Mouse (Mus musculus): ENCODE results near the gene Ier3. TPM values are rescaled to one million over a fixed set of nuclear protein-coding genes. Genes with fewer than 3 reads are reported as not detected.

Ier3 gene
- polyA plus RNA-seq (2015; fragmentation: Illumina TruSeq; extraction: RNeasy Lipid Tissue Mini Kit (QIAGEN cat#74804); ENCODE audit: insufficient read depth, low replicate concordance), result 3.4 TPM

DNA sequence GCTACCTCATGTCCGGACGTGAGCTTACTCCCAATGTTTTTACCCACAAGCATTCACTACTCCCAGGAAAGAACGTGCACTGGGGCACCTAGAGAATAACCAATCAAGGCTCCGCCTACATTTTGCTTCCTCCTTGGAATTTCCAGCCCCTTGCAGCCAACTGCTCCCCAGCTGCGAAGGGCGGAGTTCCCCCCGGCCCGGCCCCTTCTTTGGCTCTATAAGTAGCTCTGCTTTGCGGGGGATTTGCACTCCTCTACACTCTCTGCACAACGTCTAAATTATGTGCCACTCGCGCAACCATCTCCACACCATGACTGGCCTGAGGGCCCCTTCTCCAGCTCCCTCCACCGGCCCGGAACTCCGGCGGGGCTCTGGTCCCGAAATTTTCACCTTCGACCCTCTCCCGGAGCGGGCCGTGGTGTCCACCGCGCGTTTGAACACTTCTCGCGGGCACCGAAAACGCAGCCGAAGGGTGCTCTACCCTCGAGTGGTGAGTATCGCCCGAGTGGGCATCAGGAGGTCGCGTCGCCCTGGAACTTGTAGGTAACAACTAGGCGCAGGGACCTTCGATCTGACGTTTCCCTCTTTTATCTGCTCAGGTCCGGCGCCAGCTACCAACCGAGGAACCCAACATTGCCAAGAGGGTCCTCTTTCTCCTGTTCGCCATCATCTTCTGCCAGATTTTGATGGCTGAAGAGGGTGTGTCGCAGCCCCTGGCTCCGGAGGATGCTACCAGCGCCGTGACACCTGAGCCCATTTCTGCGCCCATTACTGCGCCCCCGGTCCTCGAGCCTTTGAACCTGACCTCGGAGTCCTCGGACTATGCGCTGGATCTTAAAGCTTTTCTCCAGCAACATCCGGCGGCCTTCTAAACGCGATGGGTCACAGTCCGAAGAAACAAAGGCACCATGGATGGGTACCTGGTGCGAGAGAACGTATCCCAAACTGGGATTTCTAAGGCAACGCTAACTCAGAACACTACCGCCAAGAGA lies at the start of gene Ier3:
TSS of gene Ier3 (plus strand) at position 246 of the 992 bp plus-strand sequence.

DNA sequence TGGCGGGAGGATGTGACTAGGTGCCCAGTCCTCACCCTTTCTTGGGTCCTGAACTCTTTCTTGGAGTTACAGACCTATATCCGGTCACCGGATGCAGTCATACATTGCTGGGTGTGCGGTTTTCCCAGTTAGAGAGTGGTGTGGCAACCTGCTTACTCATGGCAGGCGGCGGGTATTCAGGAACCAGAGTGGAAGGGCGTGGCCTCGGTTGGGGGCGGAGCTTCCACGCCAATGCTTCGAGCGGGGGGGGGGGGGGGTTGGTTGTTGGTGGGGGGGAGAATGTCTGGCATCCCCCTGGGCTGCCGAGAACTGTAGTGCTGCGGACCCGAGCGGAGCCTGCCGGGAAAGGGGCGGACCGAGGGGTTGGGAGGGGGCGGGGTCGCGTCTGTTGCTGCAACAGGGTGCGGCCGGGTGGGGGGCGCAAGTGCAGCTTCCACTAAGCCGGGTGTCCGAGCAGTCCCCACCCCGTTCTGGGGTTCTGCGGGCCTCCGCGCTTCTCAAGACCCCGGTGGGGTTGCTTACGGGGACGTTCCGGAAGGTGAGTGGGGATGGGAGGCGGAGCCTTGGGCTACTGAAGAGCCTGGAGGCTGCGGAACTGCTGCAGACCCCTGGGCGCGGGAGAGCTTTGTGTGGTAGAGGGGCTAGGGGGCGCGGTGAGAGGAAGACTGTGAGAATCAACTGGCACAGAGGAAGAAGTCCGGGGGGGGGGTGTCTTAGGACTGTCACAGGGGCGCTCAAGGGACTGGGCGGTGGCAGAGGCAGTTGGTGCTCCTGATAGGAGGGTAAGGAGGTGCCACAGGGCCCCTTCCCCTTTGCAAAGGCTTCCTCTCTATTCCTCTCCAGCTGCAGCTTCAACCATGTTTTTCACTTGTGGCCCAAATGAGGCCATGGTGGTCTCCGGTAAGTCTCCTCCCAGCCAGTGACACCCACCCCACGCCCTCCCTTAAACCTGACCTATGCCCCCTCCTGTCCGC lies 1.8 kb downstream of the Ier3 start, which contains the start of gene Flot1:
TSS of gene Flot1 (plus strand) at position 267 of the 974 bp plus-strand sequence.

DNA sequence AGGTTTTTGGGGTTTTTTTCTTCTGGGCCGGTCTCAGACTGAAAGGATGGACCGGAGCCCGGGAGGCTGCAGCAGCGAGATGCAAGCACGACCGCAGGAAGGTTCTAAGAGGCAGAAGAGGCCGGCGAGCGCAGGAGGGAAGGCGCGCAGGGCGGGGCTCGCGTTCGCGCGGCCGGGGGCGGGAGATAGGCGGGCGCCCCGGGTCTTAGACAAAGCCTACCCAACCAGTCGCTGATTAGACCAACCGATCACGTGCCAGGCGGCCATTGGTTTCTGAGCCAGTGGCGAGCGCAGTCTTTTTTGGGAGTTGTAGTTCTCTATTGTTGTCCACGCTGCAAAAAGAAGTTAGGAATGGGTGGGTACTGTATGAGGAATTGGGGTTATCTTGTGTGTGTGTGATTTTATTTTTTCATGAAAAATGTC lies 16.6 kb downstream of the Ier3 start, which contains the start of gene Tubb5:
TSS of gene Tubb5 (minus strand) at position 185 of the 423 bp plus-strand sequence.

GRCm38 (mm10) chr17:35841076-35841950 lies 19.8 kb downstream of the Ier3 start, which contains the start of gene Mdc1:
TSS of gene Mdc1 (plus strand) at chr17:35841515.

DNA sequence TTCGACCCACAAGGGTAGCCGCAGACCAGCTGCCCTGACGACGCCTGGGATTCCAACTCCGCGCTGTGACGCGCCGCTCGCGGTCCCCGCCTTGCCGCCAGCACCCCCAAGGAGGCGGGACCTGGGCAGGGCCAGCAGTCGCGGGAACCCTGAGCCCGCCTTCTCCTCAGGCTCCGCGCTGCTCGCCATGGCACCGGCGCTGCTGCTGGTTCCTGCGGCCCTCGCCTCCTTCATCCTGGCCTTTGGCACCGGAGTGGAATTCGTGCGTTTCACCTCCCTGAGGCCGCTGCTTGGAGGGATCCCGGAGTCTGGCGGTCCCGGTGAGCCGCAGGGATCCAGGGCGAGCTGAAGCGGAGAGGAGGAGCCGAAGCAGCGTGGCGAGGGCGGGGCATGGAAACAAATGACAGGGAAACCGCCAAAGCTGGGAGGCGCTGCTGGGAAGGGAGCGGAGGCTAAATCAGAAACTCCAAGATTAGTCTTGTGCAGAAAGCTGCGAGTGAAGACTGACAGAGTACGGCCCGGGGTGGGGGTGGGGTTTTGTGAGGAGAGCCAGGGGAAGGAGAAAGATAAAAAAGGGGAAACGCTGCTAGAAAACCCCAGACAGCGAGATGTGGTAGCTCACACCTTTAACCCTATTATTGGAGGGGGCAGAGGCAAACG lies 39.8 kb downstream of the Ier3 start, which contains the start of gene Nrm:
TSS of gene Nrm (plus strand) at position 121 of the 660 bp plus-strand sequence.

DNA sequence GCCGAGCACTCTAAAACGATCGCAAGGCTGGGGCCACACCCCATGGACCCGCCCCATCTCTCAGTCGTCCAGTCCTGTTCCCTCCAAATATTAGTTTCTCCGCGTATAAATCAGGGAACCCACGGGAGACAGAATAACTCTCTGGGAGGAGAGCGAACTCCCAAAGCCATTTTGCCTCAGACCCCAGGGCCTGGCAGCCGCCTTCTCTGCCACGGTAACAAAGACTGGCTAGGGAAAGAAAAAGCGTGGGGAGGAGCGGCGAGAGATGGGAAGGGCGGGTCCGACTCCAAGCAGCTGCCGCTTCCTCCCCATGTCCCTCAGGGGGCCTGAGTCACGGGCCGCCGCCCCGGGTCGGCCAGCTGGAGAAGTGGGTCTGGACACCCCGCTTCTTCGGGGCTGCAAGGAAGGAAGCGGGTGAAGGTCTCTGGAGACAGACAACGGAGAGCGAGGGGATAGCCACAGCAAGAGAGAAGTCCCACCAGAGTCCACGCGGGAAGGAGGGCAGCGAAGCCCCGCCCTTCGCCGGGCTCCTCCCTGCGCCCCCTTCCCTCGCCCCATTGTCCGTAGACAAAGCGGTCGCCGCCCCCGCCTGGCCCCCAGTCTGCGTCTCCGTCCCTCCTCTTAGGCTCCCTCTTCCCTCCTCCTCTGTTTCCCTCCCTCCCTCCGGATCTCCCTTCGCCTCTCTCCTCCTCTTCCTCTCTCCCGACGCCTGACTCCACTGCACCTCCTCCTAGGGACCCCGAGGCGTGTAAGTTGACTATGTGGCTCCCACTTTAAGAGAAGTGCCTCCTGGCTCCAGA lies 44.2 kb downstream of the Ier3 start, which contains the start of gene Ppp1r18:
TSS of gene Ppp1r18 (plus strand) at position 113 of the 800 bp plus-strand sequence.

Other genes starting within 250 kb of the Ier3 start
- not detected for gene Sfta2, start 220.1 kb upstream of the Ier3 start, polyA plus RNA-seq (2015; fragmentation: Illumina TruSeq; extraction: RNeasy Lipid Tissue Mini Kit (QIAGEN cat#74804); ENCODE audit: insufficient read depth, low replicate concordance)
- not detected for gene Gm9573, start 195.0 kb upstream of the Ier3 start, polyA plus RNA-seq (2015; fragmentation: Illumina TruSeq; extraction: RNeasy Lipid Tissue Mini Kit (QIAGEN cat#74804); ENCODE audit: insufficient read depth, low replicate concordance)
- not detected for gene Mucl3, start 178.0 kb upstream of the Ier3 start, polyA plus RNA-seq (2015; fragmentation: Illumina TruSeq; extraction: RNeasy Lipid Tissue Mini Kit (QIAGEN cat#74804); ENCODE audit: insufficient read depth, low replicate concordance)
- gene Vars2, start 154.1 kb upstream of the Ier3 start, polyA plus RNA-seq (2015; fragmentation: Illumina TruSeq; extraction: RNeasy Lipid Tissue Mini Kit (QIAGEN cat#74804); ENCODE audit: insufficient read depth, low replicate concordance), result 10.5 TPM
- 8.0 TPM for gene Gtf2h4, start 147.9 kb upstream of the Ier3 start, polyA plus RNA-seq (2015; fragmentation: Illumina TruSeq; extraction: RNeasy Lipid Tissue Mini Kit (QIAGEN cat#74804); ENCODE audit: insufficient read depth, low replicate concordance)
- 5.6 TPM for gene Ddr1, start 117.1 kb upstream of the Ier3 start, polyA plus RNA-seq (2015; fragmentation: Illumina TruSeq; extraction: RNeasy Lipid Tissue Mini Kit (QIAGEN cat#74804); ENCODE audit: insufficient read depth, low replicate concordance)
- 27.5 TPM for gene Flot1, start 1.5 kb downstream of the Ier3 start, polyA plus RNA-seq (2015; fragmentation: Illumina TruSeq; extraction: RNeasy Lipid Tissue Mini Kit (QIAGEN cat#74804); ENCODE audit: insufficient read depth, low replicate concordance)
- 222 TPM for gene Tubb5, start 16.6 kb downstream of the Ier3 start, polyA plus RNA-seq (2015; fragmentation: Illumina TruSeq; extraction: RNeasy Lipid Tissue Mini Kit (QIAGEN cat#74804); ENCODE audit: insufficient read depth, low replicate concordance)
- gene Mdc1, start 19.8 kb downstream of the Ier3 start, polyA plus RNA-seq (2015; fragmentation: Illumina TruSeq; extraction: RNeasy Lipid Tissue Mini Kit (QIAGEN cat#74804); ENCODE audit: insufficient read depth, low replicate concordance), result 59.7 TPM
- gene Nrm, start 39.6 kb downstream of the Ier3 start, polyA plus RNA-seq (2015; fragmentation: Illumina TruSeq; extraction: RNeasy Lipid Tissue Mini Kit (QIAGEN cat#74804); ENCODE audit: insufficient read depth, low replicate concordance), result 43.1 TPM
- gene Ppp1r18, start 43.9 kb downstream of the Ier3 start, polyA plus RNA-seq (2015; fragmentation: Illumina TruSeq; extraction: RNeasy Lipid Tissue Mini Kit (QIAGEN cat#74804); ENCODE audit: insufficient read depth, low replicate concordance), result 139 TPM
- gene Dhx16, start 58.1 kb downstream of the Ier3 start, polyA plus RNA-seq (2015; fragmentation: Illumina TruSeq; extraction: RNeasy Lipid Tissue Mini Kit (QIAGEN cat#74804); ENCODE audit: insufficient read depth, low replicate concordance), result 124 TPM
- 29.9 TPM for gene 2310061I04Rik, start 75.7 kb downstream of the Ier3 start, polyA plus RNA-seq (2015; fragmentation: Illumina TruSeq; extraction: RNeasy Lipid Tissue Mini Kit (QIAGEN cat#74804); ENCODE audit: insufficient read depth, low replicate concordance)
- 15.8 TPM for gene Atat1, start 88.4 kb downstream of the Ier3 start, polyA plus RNA-seq (2015; fragmentation: Illumina TruSeq; extraction: RNeasy Lipid Tissue Mini Kit (QIAGEN cat#74804); ENCODE audit: insufficient read depth, low replicate concordance)
- gene Mrps18b, start 94.7 kb downstream of the Ier3 start, polyA plus RNA-seq (2015; fragmentation: Illumina TruSeq; extraction: RNeasy Lipid Tissue Mini Kit (QIAGEN cat#74804); ENCODE audit: insufficient read depth, low replicate concordance), result 63.0 TPM
- 32.2 TPM for gene Ppp1r10, start 94.8 kb downstream of the Ier3 start, polyA plus RNA-seq (2015; fragmentation: Illumina TruSeq; extraction: RNeasy Lipid Tissue Mini Kit (QIAGEN cat#74804); ENCODE audit: insufficient read depth, low replicate concordance)
- gene Abcf1, start 148.1 kb downstream of the Ier3 start, polyA plus RNA-seq (2015; fragmentation: Illumina TruSeq; extraction: RNeasy Lipid Tissue Mini Kit (QIAGEN cat#74804); ENCODE audit: insufficient read depth, low replicate concordance), result 133 TPM
- gene Gnl1, start 158.2 kb downstream of the Ier3 start, polyA plus RNA-seq (2015; fragmentation: Illumina TruSeq; extraction: RNeasy Lipid Tissue Mini Kit (QIAGEN cat#74804); ENCODE audit: insufficient read depth, low replicate concordance), result 19.0 TPM
- gene Prr3, start 158.6 kb downstream of the Ier3 start, polyA plus RNA-seq (2015; fragmentation: Illumina TruSeq; extraction: RNeasy Lipid Tissue Mini Kit (QIAGEN cat#74804); ENCODE audit: insufficient read depth, low replicate concordance), result 29.2 TPM
- gene H2-T24, start 198.9 kb downstream of the Ier3 start, polyA plus RNA-seq (2015; fragmentation: Illumina TruSeq; extraction: RNeasy Lipid Tissue Mini Kit (QIAGEN cat#74804); ENCODE audit: insufficient read depth, low replicate concordance), result 80.5 TPM
- gene H2-T23, start 211.2 kb downstream of the Ier3 start, polyA plus RNA-seq (2015; fragmentation: Illumina TruSeq; extraction: RNeasy Lipid Tissue Mini Kit (QIAGEN cat#74804); ENCODE audit: insufficient read depth, low replicate concordance), result 186 TPM
- 124 TPM for gene H2-T22, start 221.1 kb downstream of the Ier3 start, polyA plus RNA-seq (2015; fragmentation: Illumina TruSeq; extraction: RNeasy Lipid Tissue Mini Kit (QIAGEN cat#74804); ENCODE audit: insufficient read depth, low replicate concordance)
- gene Gm6034, start 221.3 kb downstream of the Ier3 start, polyA plus RNA-seq (2015; fragmentation: Illumina TruSeq; extraction: RNeasy Lipid Tissue Mini Kit (QIAGEN cat#74804); ENCODE audit: insufficient read depth, low replicate concordance), result 0.25 TPM
- gene Gm11127, start 236.7 kb downstream of the Ier3 start, polyA plus RNA-seq (2015; fragmentation: Illumina TruSeq; extraction: RNeasy Lipid Tissue Mini Kit (QIAGEN cat#74804); ENCODE audit: insufficient read depth, low replicate concordance), result not detected